Mouse (Mus musculus) thymus, postnatal 10 days (tissue): ENCODE data around the gene Unc79.
A peak's percentile ranks its signal among the peaks of the same experiment; 100 is the strongest.

Experiments
- DNase-seq, 2 experiments: peaks; one replicate each; pipeline ENCODE4 v3.0.0; 2021; ENCODE audit warnings: low spot score in 2 of 2

Gene Unc79

GRCm38 (mm10) chr12:103128914-103129313 is 180.3 kb downstream of the Unc79 start:
- no peak for DNase-seq

- no peak for DNase-seq
Observed at GRCm38 (mm10) chr12:103129395-103130248, 181.0 kb downstream of the Unc79 start.

DNA sequence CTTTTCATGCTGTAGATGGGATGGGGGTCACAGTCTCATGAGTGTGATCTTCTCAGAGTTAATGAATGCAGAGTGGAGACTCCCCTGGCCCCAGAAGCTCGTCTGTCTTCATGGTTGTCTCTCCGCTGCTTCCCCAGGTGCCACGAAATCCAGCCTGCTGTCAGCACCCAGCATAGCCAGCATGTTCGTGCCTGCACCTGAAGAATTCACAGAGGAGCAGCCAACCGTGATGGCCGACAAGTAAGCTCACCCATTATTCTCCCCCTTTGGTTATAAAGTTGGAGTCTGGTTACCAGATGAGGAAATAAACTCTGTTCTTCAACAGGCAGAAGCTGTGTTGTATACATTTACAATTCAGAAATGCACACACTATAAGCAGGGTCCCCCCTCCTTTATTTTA is 182.8 kb downstream of the Unc79 start:
- DNase-seq = no peak

- DNase-seq = peak in 1 of 2 experiments; percentile 48
Observed at GRCm38 (mm10) chr12:103142550-103143010, 193.9 kb downstream of the Unc79 start.

DNA sequence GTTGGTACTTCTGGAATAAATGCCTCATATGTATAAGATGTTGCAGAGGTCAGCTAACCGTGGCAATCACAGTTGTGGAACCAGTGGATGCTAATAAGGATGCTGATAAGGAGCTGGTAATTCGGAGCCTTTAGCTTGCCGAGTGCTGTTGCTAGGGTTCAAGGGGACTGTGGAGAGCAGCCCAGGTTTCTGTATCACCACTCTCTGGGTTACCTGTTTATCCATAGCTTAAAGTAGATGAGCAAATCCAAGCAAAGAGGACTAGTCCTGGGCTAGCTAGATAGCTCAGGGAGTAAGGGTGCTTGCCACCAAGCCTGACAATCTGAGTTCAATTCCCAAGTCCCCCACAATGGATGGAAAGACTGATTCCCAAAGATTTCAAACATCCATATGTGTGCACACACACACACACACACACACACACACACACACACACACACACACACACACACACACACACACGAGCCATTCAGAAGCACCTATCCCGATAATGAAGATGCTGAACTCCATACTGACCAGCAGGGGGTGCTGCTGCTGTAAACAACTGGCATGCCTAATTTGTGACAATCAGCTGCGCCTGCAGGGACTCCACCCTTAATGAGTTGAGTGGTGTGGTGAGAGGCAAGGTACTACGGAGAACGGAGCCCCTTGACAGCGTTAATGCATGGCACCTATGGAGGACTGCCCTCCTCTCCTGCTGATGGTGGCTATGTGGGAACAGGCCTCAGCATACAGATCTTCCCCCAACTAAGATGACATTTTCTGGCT is 195.3 kb downstream of the Unc79 start:
- DNase-seq = peak in 1 of 2 experiments; percentile 24

DNA sequence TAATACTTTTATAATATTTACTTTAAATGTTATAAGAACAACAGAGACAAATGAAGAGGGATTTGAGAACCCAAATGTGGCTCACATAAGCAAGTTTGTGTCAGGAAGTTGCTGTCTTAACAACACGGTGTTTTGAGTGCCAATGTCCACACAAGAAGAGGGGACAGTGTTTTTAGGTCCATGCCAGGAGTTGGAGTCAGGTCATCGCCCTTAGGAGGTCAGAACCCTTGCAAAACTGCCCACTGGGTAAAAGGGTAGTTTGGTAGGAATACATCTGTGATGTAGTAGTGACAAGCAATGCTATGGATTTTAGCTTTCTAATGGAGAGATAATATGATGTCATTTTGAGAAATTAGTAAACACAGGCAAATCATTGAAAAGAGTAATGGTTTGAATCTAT is 201.6 kb downstream of the Unc79 start:
- DNase-seq = no peak

DNA sequence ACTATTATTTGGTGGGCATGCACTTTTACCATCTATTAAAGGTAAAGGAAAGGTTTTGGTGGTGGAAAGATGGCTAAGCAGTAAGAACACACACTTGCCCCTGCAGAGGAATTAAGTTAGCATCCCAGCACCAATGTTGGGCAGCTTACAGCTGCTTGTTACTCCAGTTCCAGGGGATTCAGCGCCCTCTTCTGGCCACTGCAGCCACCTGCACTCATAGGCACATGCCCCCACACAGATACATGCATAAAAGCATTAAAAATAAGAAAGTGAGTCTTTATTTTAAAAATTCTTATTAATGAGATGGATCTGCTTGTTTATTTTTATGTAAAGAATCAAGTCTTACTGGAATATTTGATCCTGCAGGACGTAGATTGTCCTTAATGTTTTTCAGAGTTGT is 206.3 kb downstream of the Unc79 start:
- DNase-seq = no peak

GRCm38 (mm10) chr12:103155406-103155805 is 206.7 kb downstream of the Unc79 start:
- no peak for DNase-seq

DNA sequence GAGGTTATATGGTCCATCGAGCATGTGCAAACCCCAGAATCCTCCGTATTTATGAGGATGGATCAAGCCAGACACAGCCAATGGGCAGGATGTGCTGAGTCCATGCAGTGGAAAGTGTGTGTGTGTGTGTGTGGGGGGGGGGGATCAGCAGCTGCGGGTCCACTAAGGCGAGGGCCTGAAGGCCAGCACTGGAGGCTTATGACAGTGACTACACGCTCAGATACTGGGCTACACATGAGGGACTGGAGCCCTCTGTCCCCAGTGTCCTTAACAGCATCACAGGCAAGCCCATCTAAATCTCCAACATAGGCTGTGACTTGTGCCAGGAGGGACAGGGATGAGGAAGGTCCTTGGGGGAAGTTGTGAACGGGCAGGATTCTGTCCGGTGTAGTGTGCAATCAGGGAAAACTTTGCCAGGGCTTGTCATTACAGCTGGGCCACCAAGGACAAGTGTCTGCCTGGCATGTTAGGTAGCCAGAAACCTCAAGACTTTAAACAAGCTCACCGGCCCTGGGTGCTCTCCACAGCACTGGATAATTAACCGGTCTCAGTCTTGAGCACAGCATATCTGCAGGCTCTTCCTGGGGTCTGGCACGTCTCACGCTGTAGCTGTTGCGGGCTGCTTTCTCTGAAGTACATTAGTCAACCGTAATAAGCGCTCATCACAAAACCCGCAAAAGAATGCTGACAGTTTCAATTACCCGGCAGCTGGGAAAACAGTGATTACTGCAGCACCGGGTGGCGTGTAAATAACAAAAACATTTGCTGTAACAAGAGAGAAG is 208.7 kb downstream of the Unc79 start:
- DNase-seq = no peak

DNA sequence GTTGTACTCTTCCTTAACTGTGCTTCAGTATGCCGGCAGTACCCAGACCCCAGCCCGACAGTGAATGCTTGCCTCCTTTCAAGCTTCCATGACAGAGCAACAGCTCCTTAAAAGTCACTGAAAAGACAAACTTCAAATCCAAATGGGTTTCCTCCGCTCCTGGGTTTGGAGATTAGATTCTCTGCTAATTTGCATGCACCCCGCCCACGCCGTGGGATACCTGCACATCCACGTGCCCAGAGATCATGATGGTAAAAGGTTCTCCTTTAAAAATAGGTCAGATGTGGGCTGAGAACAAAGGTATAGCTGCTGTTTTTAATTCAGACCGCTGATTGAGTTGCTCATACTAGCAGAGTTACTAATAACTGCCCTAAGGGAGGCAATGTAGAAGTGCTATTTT is 210.4 kb downstream of the Unc79 start:
- DNase-seq = no peak

DNA sequence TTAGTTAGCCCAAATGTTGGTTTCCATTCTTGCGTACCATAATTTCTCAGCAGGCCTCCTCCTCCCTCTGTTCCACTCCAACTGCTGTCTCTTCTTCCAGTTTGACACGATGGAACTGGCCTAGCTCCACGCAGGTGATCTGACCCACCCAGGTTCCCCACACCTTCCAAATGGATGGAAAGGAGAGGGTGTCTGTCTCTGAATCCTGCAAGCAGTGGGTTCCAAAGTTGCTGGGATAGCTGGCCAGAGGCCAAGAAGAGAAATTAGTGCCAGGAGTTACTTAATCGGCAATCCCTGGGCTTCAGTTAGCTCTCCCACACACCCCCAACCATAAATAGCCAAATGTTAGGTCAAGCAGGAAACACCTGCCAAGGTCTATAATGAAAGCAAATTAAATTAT is 212.1 kb downstream of the Unc79 start:
- no peak for DNase-seq

GRCm38 (mm10) chr12:103163596-103163995 is 214.9 kb downstream of the Unc79 start:
- no peak for DNase-seq

DNA sequence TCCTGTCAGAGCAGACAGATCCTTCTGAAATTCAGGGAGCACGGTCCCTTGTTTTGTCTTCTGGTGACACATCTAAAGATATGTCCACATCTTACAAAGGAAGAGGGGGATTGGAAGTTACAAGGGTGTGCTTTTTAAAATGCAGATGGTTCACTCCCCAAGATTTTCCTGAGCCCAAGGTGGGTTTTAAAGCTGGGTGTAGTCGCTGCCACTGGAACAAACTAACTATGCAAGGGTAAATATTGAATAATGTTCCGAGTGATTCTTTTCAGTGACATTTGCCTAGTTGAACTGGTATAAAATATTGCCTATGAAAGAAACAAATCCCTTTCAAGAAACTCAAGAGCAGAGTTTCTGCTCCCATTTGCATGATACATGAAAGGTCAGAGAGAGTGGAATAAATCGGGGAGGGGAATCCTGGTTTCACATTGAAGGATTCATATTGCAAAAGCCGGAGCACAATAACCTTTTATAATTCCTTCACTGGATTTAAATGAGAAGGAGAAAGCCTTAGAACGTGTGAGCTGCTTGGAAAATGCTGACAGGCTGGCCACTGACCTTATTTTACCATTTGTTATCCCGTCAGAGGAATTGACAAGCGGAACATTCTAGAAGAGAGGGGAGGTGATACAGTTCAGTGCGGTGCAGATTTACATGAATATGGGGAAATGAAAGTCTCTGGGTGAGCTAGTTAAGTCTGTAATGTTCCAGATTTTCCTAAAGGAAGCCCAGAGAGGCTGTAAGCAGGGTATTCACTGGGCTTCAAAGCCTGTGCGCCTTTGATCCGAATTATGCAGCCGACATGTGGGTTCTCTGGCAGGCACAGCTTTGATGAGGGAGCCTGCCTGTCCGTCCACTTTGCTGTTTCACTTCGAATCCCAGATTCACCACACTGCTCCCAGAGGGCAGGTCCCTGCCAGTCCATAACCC is 215.7 kb downstream of the Unc79 start:
- no peak for DNase-seq

GRCm38 (mm10) chr12:103168892-103169291 is 220.2 kb downstream of the Unc79 start:
- no peak for DNase-seq

GRCm38 (mm10) chr12:103183057-103183456 is 234.4 kb downstream of the Unc79 start:
- no peak for DNase-seq

- no peak for DNase-seq
Observed at GRCm38 (mm10) chr12:103187020-103187419, 238.4 kb downstream of the Unc79 start.

- DNase-seq = no peak
Observed at GRCm38 (mm10) chr12:103188223-103188622, 239.6 kb downstream of the Unc79 start.

DNA sequence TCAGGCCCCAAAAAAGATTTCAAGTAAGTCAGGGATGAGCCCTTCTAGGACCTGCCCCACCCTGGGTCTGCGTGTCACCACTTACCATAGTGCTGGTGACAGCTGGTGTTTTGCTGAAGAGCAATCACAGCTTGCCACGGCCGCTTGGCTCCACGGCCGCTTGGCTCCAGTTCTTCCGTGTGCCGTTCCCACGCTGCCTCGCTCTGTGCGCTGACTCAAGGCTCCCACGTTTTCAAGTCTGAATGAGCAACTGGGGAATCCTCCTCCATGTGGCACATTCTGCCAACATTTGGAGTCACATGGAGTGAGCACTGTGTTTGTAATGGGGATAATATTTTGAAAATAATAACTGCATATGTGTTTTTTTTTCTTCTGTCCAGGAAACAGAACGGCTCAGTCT is 241.1 kb downstream of the Unc79 start:
- DNase-seq = no peak

- no peak for DNase-seq
Observed at GRCm38 (mm10) chr12:103192996-103193395, 244.3 kb downstream of the Unc79 start.

GRCm38 (mm10) chr12:103202592-103203544 is 254.2 kb downstream of the Unc79 start:
- no peak for DNase-seq
